ENCODE assay signal across 19 mouse cellular contexts in the genomic region with DNA sequence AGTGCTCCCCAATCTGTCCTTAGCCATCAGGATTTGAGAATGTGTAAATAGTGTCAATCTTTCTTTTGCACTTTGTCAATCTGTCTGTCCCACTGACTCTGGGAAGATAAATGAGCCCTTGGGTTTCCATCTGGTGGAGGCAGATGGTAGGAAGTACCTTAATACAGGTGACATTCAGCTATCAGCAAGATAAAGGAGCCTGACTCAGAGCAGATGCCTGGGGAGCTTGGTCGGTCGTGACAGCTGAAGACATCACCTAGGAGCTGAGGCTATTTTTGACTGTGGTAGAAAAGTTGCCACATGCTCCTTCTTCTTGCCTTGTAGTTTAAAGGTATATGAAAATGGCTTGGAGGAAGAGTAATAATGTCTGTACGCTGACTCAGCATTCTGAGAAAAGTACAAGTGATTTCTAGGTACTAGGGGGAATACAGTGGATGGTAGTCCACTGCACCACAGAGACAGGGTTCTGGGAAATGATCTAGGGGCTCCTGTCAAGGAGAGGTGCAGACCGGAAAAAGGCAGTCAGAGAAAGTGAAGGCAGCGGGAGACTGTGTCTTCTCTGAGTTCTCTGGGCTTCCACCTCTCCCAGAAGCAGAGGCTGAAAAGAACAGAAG.
DNase-seq lines count a peak whose midpoint lies in the region; ATAC-seq and TF ChIP-seq lines count a peak whose summit lies in the region.
"Had no signal": no experiment of that assay in that cellular context is flagged by ENCODE, and none has a peak within 500 bp of the region (broad histone marks: within the 10 kb centered on the region; RNA-seq: fewer than 3 reads in every experiment).

No protein-coding gene starts in this region.

- H3K27me3 ChIP-seq in liver, embryonic 12.5 days (replicated peaks), result no peaks in the 10 kb centered on the region
- no peaks in the 10 kb centered on the region for H3K27me3 ChIP-seq in MEL (ENCODE audit: control insufficient read depth in 1 of 2, insufficient read depth in 2 of 2, low read length in 2 of 2)
- no peaks in the 10 kb centered on the region for H3K27me3 ChIP-seq in hindbrain, embryonic 12.5 days
- H3K27me3 ChIP-seq: embryonic facial prominence, embryonic 13.5 days; heart, embryonic 13.5 days; hindbrain, embryonic 13.5 days had no signal

- no peak for TF ChIP-seq EP300 in MEL (IDR thresholded peaks at IDR 0.05; ENCODE audit: low read depth in 1 of 2, low read length in 2 of 2)

- ATAC-seq in liver, embryonic 12.5 days, result peak; percentile 46
- ATAC-seq in hindbrain, embryonic 12.5 days (ENCODE audit: low FRiP score), result no peak
- ATAC-seq: forebrain, embryonic 16.5 days; hindbrain, postnatal 0 days had no signal

- no peaks in the 10 kb centered on the region for H3K79me2 ChIP-seq in MEL (ENCODE audit: control insufficient read depth, insufficient read depth, low read length, poor library complexity)

- no peak for DNase-seq in liver
- no peak for DNase-seq in ES-E14 (ENCODE audit: low read depth, low spot score)
- DNase-seq in MEL (ENCODE audit: low read depth, low spot score), result no peak
- DNase-seq in c-Kit-positive CD71-positive TER-119-positive erythroid progenitor cells, embryonic 14.5 days (ENCODE audit: low spot score), result peak; percentile 28
- no peak for DNase-seq in thymus, postnatal 14 days
- DNase-seq in right cerebral cortex, adult 18-20 months, result no peak
- DNase-seq: adrenal gland, adult 2 months; adrenal gland, postnatal 25 days; cerebellum, adult 9-11 months; gastrocnemius, postnatal 10 days; heart, adult 2 months; heart, postnatal 4 days had no signal

- peaks cover 9% of the 10 kb centered on the region for H3K4me1 ChIP-seq in liver, embryonic 12.5 days
- peaks cover 2 to 9% of the 10 kb centered on the region in 2 experiments; a peak in 1 of 4 replicates for H3K4me1 ChIP-seq in ES-E14 (ENCODE audit: control insufficient read depth in 2 of 2, insufficient read depth in 2 of 2, low read length in 2 of 2, poor library complexity in 1 of 2)
- H3K4me1 ChIP-seq in MEL (ENCODE audit: control insufficient read depth in 1 of 2, insufficient read depth in 2 of 2, low read length in 2 of 2), result no peaks in the 10 kb centered on the region
- H3K4me1 ChIP-seq in hindbrain, embryonic 12.5 days, result peaks cover 7% of the 10 kb centered on the region

- no peak for TF ChIP-seq POLR2A in MEL (IDR thresholded peaks at IDR 0.05; ENCODE audit: control insufficient read depth in 1 of 2, insufficient read depth in 1 of 2, low read depth in 1 of 2, low read length in 2 of 2, poor library complexity in 1 of 2)

- no peaks in the 10 kb centered on the region for H3K36me3 ChIP-seq in liver, embryonic 12.5 days
- H3K36me3 ChIP-seq in ES-E14 (ENCODE audit: control insufficient read depth, insufficient read depth, low read length, poor library complexity, severe bottlenecking) (no peaks in the 10 kb centered on the region; the same call in 1 of the 2 replicates), MEL (ENCODE audit: control insufficient read depth in 1 of 2, insufficient read depth in 2 of 2, low read length in 2 of 2) (no peaks in the 10 kb centered on the region)
- H3K36me3 ChIP-seq in hindbrain, embryonic 12.5 days, result no peaks in the 10 kb centered on the region
- H3K36me3 ChIP-seq: embryonic facial prominence, embryonic 13.5 days; heart, embryonic 13.5 days; hindbrain, embryonic 13.5 days had no signal

- no peaks in the 10 kb centered on the region for H3K9me3 ChIP-seq in liver, embryonic 12.5 days (replicated peaks)
- H3K9me3 ChIP-seq in ES-E14 (ENCODE audit: control insufficient read depth, insufficient read depth, low read depth, low read length) (no peaks in the 10 kb centered on the region), MEL (replicated peaks; ENCODE audit: insufficient read depth, low read length) (no peaks in the 10 kb centered on the region)
- H3K9me3 ChIP-seq in hindbrain, embryonic 12.5 days (replicated peaks), result no peaks in the 10 kb centered on the region
- H3K9me3 ChIP-seq: embryonic facial prominence, embryonic 13.5 days; heart, embryonic 13.5 days; hindbrain, embryonic 13.5 days had no signal

- no peak overlapping the region for H3K4me2 ChIP-seq in liver, embryonic 12.5 days
- no peak overlapping the region for H3K4me2 ChIP-seq in hindbrain, embryonic 12.5 days (replicated peaks)
- H3K4me2 ChIP-seq: embryonic facial prominence, embryonic 13.5 days; heart, embryonic 13.5 days; hindbrain, embryonic 13.5 days had no signal

- H3K9ac ChIP-seq in liver, embryonic 12.5 days, result no peak overlapping the region
- H3K9ac ChIP-seq in ES-E14 (ENCODE audit: insufficient read depth, low read depth, low read length, poor library complexity, severe bottlenecking) (no peak overlapping the region), MEL (ENCODE audit: control insufficient read depth, low read depth, low read length, poor library complexity, severe bottlenecking) (no peak overlapping the region)
- no peak overlapping the region for H3K9ac ChIP-seq in hindbrain, embryonic 12.5 days
- H3K9ac ChIP-seq: embryonic facial prominence, embryonic 13.5 days; heart, embryonic 13.5 days; hindbrain, embryonic 13.5 days had no signal

- TF ChIP-seq RAD21 in MEL (IDR thresholded peaks at IDR 0.05; ENCODE audit: low read depth, low read length), result no peak

- 39% methylated on average over 5 of the region's 5 CpGs for WGBS in liver, embryonic 12.5 days (ENCODE audit: insufficient replicate concordance)
- WGBS in hindbrain, embryonic 12.5 days, result 68% methylated on average over 5 of the region's 5 CpGs

- no peak for TF ChIP-seq CTCF in MEL (IDR thresholded peaks at IDR 0.05 in 2 of 3, conservative IDR thresholded peaks at IDR 0.05 in 1 of 3; ENCODE audit: control insufficient read depth in 1 of 3, insufficient read depth in 1 of 3, low read depth in 2 of 3, low read length in 3 of 3, poor library complexity in 1 of 3, severe bottlenecking in 1 of 3)

- no peak overlapping the region for H3K27ac ChIP-seq in liver, embryonic 12.5 days
- H3K27ac ChIP-seq in ES-E14 (ENCODE audit: insufficient read depth, low read depth, low read length, poor library complexity, severe bottlenecking) (no peak overlapping the region), MEL (ENCODE audit: control insufficient read depth, low read depth, low read length) (no peak overlapping the region)
- no peak overlapping the region for H3K27ac ChIP-seq in hindbrain, embryonic 12.5 days
- H3K27ac ChIP-seq: embryonic facial prominence, embryonic 13.5 days; heart, adult 2 months; heart, embryonic 13.5 days; hindbrain, embryonic 13.5 days; hindbrain, postnatal 0 days had no signal

- H3K4me3 ChIP-seq in liver, embryonic 12.5 days, result no peak overlapping the region
- H3K4me3 ChIP-seq in ES-E14 (ENCODE audit: insufficient read depth in 1 of 2, low read depth in 1 of 2, low read length in 2 of 2, poor library complexity in 1 of 2, severe bottlenecking in 1 of 2) (no peak overlapping the region), MEL (ENCODE audit: control insufficient read depth in 1 of 2, insufficient read depth in 1 of 2, low read depth in 2 of 2, low read length in 2 of 2) (no peak overlapping the region)
- H3K4me3 ChIP-seq in hindbrain, embryonic 12.5 days, result no peak overlapping the region
- H3K4me3 ChIP-seq: embryonic facial prominence, embryonic 13.5 days; heart, adult 2 months; heart, embryonic 13.5 days; hindbrain, embryonic 13.5 days had no signal

- in situ Hi-C loops in ES-E14 (cut with MboI; ENCODE audit: low sequenced_read_pairs in 2 of 2, unreplicated experiment in 2 of 2), result no loop called here

TF ChIP-seq in ES-E14, 5 proteins besides CTCF, POLR2A, EP300 and RAD21:
- no peak for TF ChIP-seq HCFC1 (IDR thresholded peaks at IDR 0.05; ENCODE audit: borderline replicate concordance, insufficient read depth, low read length)
- TF ChIP-seq MAFK (IDR thresholded peaks at IDR 0.05; ENCODE audit: insufficient read depth, low read depth, low read length), result peak; percentile 92

TF ChIP-seq in MEL, 35 proteins besides CTCF, POLR2A, EP300 and RAD21:
- TF ChIP-seq ELF1 (IDR thresholded peaks at IDR 0.05; ENCODE audit: low read depth, low read length) (no peak), MAFK (IDR thresholded peaks at IDR 0.05; ENCODE audit: borderline replicate concordance, low read depth, low read length) (peak; percentile 79; the same call in 1 of the 2 replicates), E2F4 (IDR thresholded peaks at IDR 0.05; ENCODE audit: borderline replicate concordance, low read depth, low read length) (no peak)
